Mouse (Mus musculus): ENCODE measurements around the gene Prkra. TPM values are rescaled to one million over a fixed set of nuclear protein-coding genes. Genes with fewer than 3 reads are reported as not detected.

The Prkra gene
- 31.8 and 35.1 TPM in 2 replicates for polyA plus RNA-seq (2015; fragmentation: Nextera tagmentation; extraction: Ambion mirVana)

DNA sequence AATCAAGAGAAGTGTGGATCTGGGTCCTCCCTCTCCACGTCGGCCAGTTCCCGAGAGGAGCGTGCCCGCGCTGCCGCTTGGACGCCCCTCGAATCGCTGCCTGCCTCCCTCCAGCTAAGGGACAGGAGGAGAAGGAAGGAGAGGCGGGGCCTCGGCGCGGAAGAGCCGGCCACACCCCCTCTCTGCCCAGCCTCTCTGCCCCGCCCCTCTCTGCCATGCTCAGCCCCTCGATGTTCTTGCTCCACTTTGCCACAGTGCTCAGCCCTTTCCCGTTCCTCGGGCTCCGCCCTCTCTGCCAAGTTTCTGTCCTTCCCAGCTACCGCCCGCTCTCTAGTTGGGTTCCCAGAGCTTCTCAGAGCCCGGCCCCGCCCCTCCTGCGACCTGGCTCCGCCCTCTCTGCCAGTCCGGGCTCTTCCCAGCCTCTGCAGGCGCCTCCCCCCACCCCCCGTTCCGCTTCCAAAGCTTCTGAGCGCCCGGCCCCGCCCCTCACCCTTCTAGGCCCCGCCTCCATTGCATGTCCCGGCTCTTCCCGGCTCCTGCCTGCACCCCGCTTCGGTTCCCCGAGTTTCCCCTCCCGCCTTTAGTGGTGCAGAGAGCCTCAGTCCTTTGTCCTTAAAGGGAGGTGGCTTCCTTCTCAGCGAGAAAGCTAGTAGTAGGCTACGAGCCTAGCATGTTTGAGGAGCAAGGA, at the start of gene Prkra, which contains the start of gene Pjvk:
Gene Prkra, minus strand, starts transcription at position 133 of the 688 bp plus-strand sequence.
Gene Pjvk, plus strand, starts transcription at position 594 of the 688 bp plus-strand sequence.
- H3K27me3 ChIP-seq (replicated peaks), result no peaks in the 10 kb centered on the region
- ATAC-seq (ENCODE audit: extremely low read depth, insufficient number of reproducible peaks, low FRiP score, low TSS enrichment), result peak; percentile 95
- no peaks in the 10 kb centered on the region for H3K9me3 ChIP-seq
- WGBS, result 0% methylated on average over 41 of the region's 42 CpGs
- H3K4me3 ChIP-seq, result peak within 1 kb of the TSS; percentile 88
- H3K4me1 ChIP-seq, result peaks cover 24% of the 10 kb centered on the region
- peak within 1 kb of the TSS; percentile 91 for H3K9ac ChIP-seq
- H3K36me3 ChIP-seq, result peaks cover 14% of the 10 kb centered on the region
- peak within 1 kb of the TSS; percentile 94 for H3K4me2 ChIP-seq
- H3K27ac ChIP-seq (replicated peaks), result peak within 1 kb of the TSS; percentile 89

DNA sequence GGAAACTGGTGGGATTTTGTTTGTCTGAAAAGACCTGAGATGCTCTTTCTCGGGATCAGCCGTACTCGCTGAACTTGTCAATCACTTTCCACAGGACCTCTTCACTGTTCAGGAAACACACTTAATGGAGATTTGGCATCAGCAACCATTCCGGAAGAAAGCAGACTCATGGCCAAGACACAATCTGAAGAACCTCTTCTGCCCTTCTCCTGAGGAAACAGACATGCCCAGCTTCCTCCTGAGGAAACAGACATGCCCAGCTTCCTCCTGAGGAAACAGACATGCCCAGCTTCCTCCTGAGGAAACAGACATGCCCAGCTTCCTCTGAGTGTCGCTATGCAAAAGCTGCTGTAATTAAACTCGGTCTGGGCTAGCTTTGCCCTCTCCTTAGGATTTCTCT, 47.5 kb upstream of the Prkra start:
- WGBS, result 59% methylated on average over 6 of the region's 6 CpGs
- ATAC-seq (ENCODE audit: extremely low read depth, insufficient number of reproducible peaks, low FRiP score, low TSS enrichment), result no peak
- H3K27me3 ChIP-seq (replicated peaks), result no peaks in the 10 kb centered on the region

DNA sequence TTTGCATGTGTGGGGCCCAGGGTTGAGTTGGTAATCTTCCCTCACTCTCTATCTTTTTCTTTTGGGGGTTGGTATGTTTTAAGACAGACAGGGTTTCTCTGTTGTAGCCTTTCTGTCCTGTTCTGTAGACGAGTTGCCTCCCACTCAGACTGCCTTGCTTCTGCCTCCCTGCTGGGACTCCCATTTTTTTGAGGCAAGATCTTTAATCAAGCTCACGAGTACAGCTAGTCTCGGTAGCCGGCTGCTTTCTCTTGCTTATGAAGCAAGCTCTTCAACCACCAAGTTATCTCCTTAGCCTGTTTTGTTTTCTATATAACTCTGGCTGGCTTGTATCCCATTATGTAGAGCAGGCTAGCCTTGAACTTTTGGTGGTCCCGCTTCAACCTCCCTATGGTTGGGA, 46.0 kb upstream of the Prkra start:
- ATAC-seq (ENCODE audit: extremely low read depth, insufficient number of reproducible peaks, low FRiP score, low TSS enrichment), result no peak
- no peak overlapping the region for H3K27ac ChIP-seq (replicated peaks)
- H3K36me3 ChIP-seq, result peaks cover 86% of the 10 kb centered on the region
- H3K9ac ChIP-seq, result no peak overlapping the region
- no peak overlapping the region for H3K4me3 ChIP-seq
- no peak overlapping the region for H3K4me2 ChIP-seq
- H3K9me3 ChIP-seq, result no peaks in the 10 kb centered on the region
- H3K4me1 ChIP-seq, result peaks cover 2% of the 10 kb centered on the region
- WGBS, result 76% methylated on average over 5 of the region's 5 CpGs
- no peaks in the 10 kb centered on the region for H3K27me3 ChIP-seq (replicated peaks)

More for the DNA sequence above, 47.5 kb upstream of the Prkra start:
- Histone ChIP-seq H3K36me3 (peaks cover 80% of the 10 kb centered on the region), H3K4me1 (no peaks in the 10 kb centered on the region), H3K4me3 (no peak overlapping the region), H3K9me3 (no peaks in the 10 kb centered on the region), H3K4me2 (no peak overlapping the region), H3K9ac (no peak overlapping the region), H3K27ac (replicated peaks) (peak overlapping the region; percentile 20; the same call in 1 of the 2 replicates)

DNA sequence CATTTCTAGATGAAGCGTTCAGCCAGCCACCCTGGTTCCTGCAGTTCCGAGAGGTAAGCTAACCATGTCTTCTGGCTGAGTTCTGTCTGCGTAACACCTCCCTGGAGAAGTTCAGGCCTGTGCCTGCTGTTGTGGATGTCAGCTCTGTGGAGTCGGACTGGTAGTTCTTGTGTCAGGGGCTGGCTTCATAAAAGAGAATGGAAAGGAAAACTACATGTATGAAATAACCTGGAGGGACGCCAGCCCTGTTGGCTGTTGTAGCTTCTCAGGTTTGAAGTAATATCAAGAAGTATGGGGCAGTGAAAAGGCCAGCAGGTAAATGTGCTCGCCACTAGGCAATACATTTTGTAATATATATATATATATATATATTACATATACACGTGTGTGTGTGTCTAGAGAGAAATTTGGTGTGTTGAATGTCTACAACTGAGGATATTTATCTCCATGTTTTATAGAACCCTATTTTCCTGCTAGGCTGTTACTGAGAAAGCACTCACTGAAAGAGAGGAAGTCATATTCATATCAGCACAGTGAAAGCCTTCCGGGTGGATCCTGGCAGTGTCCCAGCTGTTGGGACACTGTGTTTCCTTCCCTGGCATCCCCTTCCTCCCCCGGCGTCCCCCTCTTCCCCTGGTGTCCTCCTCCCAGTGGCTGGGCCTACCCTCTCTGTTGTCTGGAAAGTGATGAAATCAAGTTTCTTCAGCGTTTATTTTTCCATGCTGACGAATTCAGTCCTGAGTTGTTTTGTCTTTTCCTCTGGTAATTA, 42.8 kb upstream of the Prkra start:
- H3K4me2 ChIP-seq, result no peak overlapping the region
- ATAC-seq (ENCODE audit: extremely low read depth, insufficient number of reproducible peaks, low FRiP score, low TSS enrichment), result no peak
- no peak overlapping the region for H3K9ac ChIP-seq
- H3K4me1 ChIP-seq, result peaks cover 16% of the 10 kb centered on the region
- WGBS, result 64% methylated on average over 12 of the region's 12 CpGs
- no peaks in the 10 kb centered on the region for H3K9me3 ChIP-seq
- H3K4me3 ChIP-seq, result no peak overlapping the region
- no peaks in the 10 kb centered on the region for H3K27me3 ChIP-seq (replicated peaks)
- H3K36me3 ChIP-seq, result peaks cover 93% of the 10 kb centered on the region
- peak overlapping the region; percentile 13; the same call in 1 of the 2 replicates for H3K27ac ChIP-seq (replicated peaks)

DNA sequence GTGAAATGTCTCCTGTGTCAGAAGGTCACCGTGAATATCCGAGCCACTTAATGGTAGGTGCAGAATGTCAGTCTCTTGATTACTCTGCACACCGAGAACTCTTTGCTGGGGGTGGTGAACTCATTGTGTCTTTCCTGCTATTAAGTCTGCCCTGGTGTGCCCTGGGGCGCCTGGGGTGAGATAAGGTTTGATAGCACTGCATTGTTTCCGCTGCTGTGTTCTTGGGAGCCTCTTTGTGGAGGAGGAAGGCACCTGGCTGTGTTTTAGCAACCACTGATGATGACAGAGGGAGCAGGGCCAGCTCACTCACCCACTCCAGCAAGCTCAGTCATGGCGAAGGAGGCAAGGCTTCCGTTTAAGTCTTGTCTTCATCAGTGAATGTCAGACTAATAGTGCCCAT, 40.3 kb upstream of the Prkra start:
- H3K4me3 ChIP-seq, result no peak overlapping the region
- peaks cover 93% of the 10 kb centered on the region for H3K36me3 ChIP-seq
- no peak for ATAC-seq (ENCODE audit: extremely low read depth, insufficient number of reproducible peaks, low FRiP score, low TSS enrichment)
- no peaks in the 10 kb centered on the region for H3K27me3 ChIP-seq (replicated peaks)
- 30% methylated on average over 7 of the region's 7 CpGs for WGBS
- H3K9ac ChIP-seq, result no peak overlapping the region
- H3K4me2 ChIP-seq, result peak overlapping the region; percentile 2; the same call in 1 of the 2 replicates
- H3K27ac ChIP-seq (replicated peaks), result peak overlapping the region; percentile 16; the same call in 1 of the 2 replicates
- H3K4me1 ChIP-seq, result peaks cover 16% of the 10 kb centered on the region
- no peaks in the 10 kb centered on the region for H3K9me3 ChIP-seq

DNA sequence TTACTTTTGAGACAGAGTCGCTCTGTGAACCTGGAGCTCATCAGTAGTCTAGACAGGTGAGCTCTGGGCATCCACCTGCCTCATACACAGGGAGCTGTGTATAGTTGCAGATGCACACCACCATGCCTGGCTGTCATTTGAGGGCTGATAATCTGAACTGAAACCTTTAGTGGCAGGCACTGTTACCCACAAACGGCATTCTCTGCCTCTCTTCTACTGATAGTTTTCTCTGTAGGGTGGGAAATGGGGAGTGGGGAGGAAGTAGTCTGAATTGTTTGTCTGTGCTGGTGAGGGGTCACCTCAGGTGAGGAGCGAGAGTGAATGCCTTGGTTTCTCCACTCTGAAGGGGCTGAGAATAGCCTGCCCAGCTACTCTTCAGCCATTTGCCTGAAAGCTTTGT, 39.8 kb upstream of the Prkra start:
- no peak overlapping the region for H3K27ac ChIP-seq (replicated peaks)
- 66% methylated on average over 3 of the region's 3 CpGs for WGBS
- peaks cover 16% of the 10 kb centered on the region for H3K4me1 ChIP-seq
- H3K4me3 ChIP-seq, result no peak overlapping the region
- peaks cover 93% of the 10 kb centered on the region for H3K36me3 ChIP-seq
- no peak for ATAC-seq (ENCODE audit: extremely low read depth, insufficient number of reproducible peaks, low FRiP score, low TSS enrichment)
- no peaks in the 10 kb centered on the region for H3K9me3 ChIP-seq
- H3K4me2 ChIP-seq, result no peak overlapping the region
- H3K27me3 ChIP-seq (replicated peaks), result no peaks in the 10 kb centered on the region
- no peak overlapping the region for H3K9ac ChIP-seq

DNA sequence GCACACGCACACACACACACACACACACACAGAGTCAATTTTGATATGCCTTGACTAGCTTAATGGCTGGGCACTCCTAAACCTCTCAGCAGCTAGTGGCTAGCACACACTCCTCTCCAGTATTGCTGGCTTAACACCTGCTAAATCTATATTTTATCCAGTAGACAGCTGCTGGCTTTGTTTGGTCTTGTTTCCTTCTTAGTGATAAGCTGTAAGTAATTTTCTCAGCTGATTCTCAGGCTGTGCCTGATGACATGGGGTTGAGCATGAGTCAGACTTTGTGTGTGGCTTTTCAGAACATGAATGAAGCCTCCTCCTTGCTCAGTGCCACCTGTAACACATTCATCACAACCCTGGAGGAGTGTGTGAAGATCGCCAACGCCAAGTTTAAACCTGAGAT, 39.2 kb upstream of the Prkra start:
- Histone ChIP-seq H3K36me3 (peaks cover 93% of the 10 kb centered on the region), H3K9ac (no peak overlapping the region), H3K9me3 (no peaks in the 10 kb centered on the region), H3K4me2 (no peak overlapping the region), H3K27me3 (replicated peaks) (no peaks in the 10 kb centered on the region), H3K27ac (replicated peaks) (no peak overlapping the region), H3K4me1 (peaks cover 16% of the 10 kb centered on the region), H3K4me3 (no peak overlapping the region)
- ATAC-seq (ENCODE audit: extremely low read depth, insufficient number of reproducible peaks, low FRiP score, low TSS enrichment), result no peak
- WGBS, result 88% methylated on average over 3 of the region's 3 CpGs

DNA sequence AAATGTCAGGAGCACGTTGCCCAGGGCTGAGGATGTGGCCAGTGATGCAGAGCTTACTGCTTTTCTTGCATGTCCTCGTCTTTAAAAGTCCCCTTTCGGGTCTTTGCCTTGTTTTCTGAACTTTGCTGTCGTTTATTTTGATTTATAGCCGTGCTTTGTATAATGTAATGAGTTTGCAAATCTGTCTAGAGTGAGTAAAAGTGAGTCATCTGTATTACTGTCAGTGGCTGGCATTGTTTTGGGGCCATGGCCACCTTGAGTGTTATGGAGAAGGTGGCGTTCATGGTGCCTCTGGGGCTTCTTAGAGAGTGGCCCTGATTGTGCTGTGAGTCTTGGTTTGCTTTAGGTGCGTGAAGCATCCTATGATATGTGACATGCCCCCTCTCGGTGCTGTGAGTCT, 34.5 kb upstream of the Prkra start:
- Histone ChIP-seq H3K9ac (no peak overlapping the region), H3K27me3 (replicated peaks) (no peaks in the 10 kb centered on the region), H3K27ac (replicated peaks) (no peak overlapping the region), H3K4me2 (no peak overlapping the region), H3K9me3 (no peaks in the 10 kb centered on the region), H3K4me1 (peaks cover 3% of the 10 kb centered on the region; the same call in 1 of the 2 replicates), H3K36me3 (peaks cover 84% of the 10 kb centered on the region), H3K4me3 (no peak overlapping the region)
- 85% methylated on average over 8 of the region's 8 CpGs for WGBS
- ATAC-seq (ENCODE audit: extremely low read depth, insufficient number of reproducible peaks, low FRiP score, low TSS enrichment), result no peak

DNA sequence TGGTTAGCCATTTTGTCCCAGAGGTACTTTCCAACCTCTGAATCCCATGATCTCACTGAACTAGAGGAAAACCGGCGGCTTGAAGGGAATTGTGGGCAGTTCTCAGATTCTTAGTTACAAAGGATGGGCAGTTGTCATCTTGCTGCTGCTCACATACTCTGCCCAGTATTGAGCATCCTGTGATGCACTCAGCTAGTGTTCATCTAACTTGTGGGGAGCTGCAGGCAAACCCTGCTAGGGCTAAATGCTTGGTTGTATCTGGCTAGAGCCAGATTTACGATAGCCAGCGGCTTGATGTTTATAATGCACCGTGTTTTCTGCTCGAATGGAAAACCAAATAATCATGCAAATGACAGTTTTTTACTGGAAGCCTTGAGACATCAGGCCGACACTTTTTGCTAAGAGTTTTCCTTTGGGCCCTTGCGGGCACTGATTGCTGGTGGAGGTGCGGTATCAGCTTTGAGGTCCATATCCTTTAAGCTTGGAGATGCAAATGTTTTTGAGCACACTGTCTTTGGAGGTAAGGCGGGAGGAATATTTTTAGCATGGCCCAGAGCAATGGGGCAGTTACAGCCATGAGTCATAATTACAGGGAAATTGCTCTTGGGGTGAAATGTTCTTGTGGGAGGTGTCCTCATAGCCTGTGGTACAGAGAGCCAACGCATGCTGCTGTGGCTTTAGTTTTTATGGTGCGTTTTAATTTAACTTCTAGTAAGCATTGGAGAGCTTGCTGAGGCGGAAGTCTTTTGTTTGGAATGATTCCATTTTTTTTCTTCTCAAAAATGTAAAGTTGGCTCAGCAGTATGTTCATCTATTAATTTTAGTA, 28.8 kb upstream of the Prkra start:
- Histone ChIP-seq H3K9ac (peak overlapping the region; percentile 93), H3K4me1 (peaks cover 38% of the 10 kb centered on the region), H3K36me3 (peaks cover 27% of the 10 kb centered on the region), H3K27ac (replicated peaks) (no peak overlapping the region), H3K9me3 (no peaks in the 10 kb centered on the region), H3K27me3 (replicated peaks) (no peaks in the 10 kb centered on the region), H3K4me3 (peak overlapping the region; percentile 96), H3K4me2 (peak overlapping the region; percentile 83)
- WGBS, result 69% methylated on average over 13 of the region's 13 CpGs
- no peak for ATAC-seq (ENCODE audit: extremely low read depth, insufficient number of reproducible peaks, low FRiP score, low TSS enrichment)

DNA sequence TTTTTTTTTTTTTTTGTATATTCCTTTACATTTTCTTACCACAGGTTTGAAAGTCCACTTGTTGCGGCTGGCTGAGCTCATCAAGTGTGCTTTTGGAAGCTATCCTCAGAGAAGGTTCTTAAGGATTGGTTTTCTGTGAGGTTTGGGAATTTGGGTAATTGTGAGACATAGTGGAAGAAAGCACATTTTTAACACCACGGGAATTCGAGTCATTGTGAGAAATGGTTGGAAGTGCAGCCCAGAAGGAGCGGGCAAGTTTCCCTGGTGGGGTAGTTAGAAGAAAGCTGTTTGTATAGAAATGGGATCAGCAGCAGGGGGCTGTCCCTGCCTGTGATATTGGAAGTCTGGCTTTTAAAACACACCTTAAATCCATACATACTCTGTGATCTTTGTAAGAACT, 28.1 kb upstream of the Prkra start:
- 17% methylated on average over 4 of the region's 4 CpGs for WGBS
- Histone ChIP-seq H3K9me3 (no peaks in the 10 kb centered on the region), H3K9ac (peak overlapping the region; percentile 93), H3K4me2 (peak overlapping the region; percentile 83), H3K27ac (replicated peaks) (no peak overlapping the region), H3K4me1 (peaks cover 40% of the 10 kb centered on the region), H3K27me3 (replicated peaks) (no peaks in the 10 kb centered on the region), H3K36me3 (peaks cover 22% of the 10 kb centered on the region), H3K4me3 (peak overlapping the region; percentile 96)
- ATAC-seq (ENCODE audit: extremely low read depth, insufficient number of reproducible peaks, low FRiP score, low TSS enrichment), result no peak

DNA sequence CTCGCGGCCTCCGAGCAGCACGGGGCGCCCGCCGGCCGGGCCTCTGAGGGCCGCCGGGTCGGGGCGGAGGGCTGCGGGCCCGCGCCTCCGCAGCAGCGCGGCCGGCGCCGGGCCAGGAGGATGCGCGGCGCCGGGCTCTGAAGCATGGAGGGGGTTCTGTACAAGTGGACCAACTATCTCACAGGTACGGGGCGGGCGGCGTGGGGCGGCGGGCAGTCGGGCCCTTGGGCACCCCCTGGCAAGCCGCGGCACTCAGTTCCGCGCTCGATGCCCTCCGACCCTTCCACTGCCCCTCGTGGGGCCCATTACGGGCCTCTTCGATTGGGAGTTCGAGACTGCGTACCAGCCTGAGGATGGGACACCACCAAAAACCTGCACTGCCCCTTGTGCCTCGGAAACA, 27.6 kb upstream of the Prkra start:
- Histone ChIP-seq H3K27ac (replicated peaks) (peak overlapping the region; percentile 85), H3K9ac (peak overlapping the region; percentile 93), H3K9me3 (no peaks in the 10 kb centered on the region), H3K4me2 (peak overlapping the region; percentile 83), H3K36me3 (peaks cover 17% of the 10 kb centered on the region), H3K4me1 (peaks cover 40% of the 10 kb centered on the region), H3K4me3 (peak overlapping the region; percentile 96), H3K27me3 (replicated peaks) (no peaks in the 10 kb centered on the region)
- under 1% methylated on average over 42 of the region's 44 CpGs for WGBS
- ATAC-seq (ENCODE audit: extremely low read depth, insufficient number of reproducible peaks, low FRiP score, low TSS enrichment), result peak; percentile 27
